Mouse (Mus musculus) kidney, adult 18-20 months (tissue): ENCODE data around the gene Txlna.

ENCODE experiments used
- DNase-seq: peaks from one replicate; pipeline ENCODE4 v3.0.0; 2021

Txlna gene

DNA sequence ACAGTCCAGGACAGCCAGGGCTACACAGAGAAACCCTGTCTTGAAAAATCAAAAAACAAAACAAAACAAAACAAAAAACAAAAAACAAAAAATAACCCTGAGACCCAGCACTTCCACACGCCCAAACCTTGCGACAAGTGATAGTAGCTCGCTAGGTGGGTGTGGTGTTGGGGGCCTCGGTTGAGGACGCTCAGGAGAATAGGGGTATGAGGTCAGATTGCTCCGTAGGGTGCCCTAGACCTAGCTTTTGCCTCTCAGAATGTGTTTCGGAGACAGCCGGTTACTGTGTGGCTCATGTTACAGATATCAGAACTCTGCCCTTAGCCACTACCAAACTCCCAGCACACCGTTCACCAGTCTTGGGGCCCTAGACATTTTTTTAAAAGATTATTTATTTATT is 55.1 kb downstream of the Txlna start:
- DNase-seq = no peak

DNA sequence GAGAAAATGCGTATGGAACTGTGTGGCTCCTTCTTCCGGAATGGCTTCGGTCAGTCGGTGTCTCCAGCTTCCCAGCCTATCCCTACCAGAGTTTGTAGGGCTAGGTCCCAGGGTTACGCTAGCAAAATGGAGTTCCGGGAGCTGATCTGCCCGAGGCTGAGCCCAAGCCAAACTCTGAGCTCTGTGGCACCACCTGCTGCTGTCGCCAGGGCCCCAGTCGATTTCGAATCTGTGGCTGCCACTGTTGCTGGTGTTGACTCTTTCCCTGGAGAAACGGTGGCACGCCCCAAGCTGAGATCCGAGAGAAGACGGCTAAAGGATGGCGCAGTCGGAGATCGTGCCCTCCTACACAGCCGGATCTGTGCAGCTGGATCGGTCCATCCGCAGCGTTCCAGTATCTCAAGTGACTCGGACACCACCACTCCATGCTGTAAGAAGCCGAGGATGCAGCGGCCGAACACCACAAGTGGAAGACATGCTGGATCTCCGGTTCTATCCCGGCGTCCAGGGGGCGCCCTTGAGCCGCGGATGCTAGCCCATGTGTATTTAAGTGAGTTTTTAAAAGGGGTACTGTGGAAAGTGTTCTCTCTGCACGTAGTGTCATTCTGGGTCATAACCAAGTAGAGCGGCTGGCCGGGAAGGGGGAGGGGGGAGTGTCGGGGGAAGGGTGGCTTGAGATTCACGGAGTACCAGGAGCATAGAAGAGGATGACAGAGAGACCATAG is 55.8 kb downstream of the Txlna start:
- DNase-seq = peak; percentile 95

DNA sequence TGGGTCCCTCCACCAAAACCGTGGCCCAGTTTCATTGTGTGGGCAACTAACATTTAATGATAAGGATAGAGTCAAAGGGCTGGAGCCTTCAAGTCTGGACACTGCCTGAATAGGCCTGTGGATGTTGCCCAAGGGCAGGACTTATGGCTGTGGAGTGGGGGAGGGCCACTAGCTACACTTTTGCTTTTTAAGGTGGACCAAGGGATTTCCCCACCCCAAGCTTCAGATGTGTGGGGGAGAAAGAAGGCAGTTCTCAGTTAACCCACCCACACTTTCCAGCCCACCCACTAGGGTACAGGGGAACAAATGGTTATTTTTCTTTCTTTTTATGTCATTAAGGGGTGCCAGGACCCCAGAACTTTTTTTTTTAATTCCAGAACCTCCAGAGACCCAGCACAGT is 56.5 kb downstream of the Txlna start:
- no peak for DNase-seq

DNA sequence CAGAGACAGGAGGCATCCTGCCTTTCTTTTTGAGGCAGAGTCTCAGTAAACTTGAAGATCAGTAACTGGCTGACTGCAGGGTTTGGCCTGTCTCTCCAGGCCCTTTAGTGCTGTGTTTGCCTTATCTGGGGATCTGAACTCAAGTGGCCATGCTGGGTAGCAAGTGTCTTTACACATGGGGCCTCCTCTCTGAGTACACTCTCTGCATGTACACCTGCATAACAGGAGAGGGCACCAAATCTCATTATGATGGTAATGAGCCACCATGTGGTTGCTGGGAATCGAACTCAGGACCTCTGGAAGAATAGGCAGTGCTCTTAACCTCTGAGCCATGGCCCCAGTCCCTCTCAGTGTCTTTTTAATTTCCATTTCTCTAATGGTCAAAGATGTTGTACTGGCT is 58.6 kb downstream of the Txlna start:
- DNase-seq = no peak

DNA sequence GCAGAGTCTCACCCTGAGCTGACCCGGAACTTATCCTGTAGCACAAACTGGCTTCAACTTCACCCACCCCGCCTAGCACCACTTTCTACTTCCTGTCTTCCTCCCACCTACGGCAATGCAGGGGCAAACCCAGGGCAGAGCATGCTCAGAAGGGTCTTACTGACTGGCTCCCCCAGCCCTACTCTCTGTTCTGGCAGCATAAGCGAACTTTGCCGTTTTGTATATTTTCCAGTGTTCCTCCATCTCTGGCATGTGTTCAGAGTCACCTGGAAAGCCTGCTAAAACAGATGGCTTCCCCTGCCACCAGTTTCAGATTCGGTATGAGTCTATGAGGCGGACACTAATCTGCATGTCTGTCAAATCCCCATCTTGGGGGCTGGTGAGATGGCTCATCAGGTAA is 60.5 kb downstream of the Txlna start:
- no peak for DNase-seq

DNA sequence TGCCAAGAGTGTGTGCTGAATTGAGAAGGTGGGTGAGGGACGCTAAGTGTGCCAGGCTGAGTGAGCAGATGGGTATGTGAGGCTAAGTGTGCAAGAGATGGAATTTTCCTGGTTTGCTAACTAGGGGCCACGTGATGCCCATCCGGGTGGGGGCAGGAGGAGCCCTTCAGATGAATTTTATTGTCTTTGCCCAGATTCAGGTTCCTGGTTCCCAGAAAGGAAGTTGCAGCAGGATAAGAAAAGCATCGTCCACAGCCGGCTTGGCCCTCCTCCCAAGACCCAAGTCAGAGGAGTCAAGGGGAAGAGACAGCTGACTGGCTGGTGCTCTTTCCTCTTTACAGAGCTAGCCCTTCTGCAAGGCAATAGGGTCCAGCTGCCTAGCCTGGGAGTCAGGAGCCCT is 62.4 kb downstream of the Txlna start, which contains the start of gene Fam167b:
Gene Fam167b, minus strand, starts transcription at position 84 of the 400 bp plus-strand sequence.
- DNase-seq = peak; percentile 63

DNA sequence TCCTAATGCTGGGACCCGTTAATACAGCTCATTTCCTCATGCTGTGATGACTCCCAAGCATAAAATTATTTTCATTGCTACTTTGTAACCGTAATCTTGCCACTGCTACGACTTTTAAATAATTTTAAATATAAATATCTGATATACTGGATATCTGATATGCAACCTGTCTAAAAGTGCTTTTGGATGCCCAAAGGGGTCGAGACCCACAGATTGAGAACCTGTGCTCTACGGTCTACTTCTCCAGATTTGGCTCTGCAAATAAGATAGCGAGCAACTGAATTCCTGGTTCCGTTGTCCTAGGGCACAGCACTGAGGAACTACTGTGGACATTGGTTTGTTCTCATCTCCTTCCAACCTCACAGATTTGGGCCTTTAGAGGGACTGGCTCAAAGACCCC is 63.2 kb downstream of the Txlna start:
- DNase-seq = no peak

DNA sequence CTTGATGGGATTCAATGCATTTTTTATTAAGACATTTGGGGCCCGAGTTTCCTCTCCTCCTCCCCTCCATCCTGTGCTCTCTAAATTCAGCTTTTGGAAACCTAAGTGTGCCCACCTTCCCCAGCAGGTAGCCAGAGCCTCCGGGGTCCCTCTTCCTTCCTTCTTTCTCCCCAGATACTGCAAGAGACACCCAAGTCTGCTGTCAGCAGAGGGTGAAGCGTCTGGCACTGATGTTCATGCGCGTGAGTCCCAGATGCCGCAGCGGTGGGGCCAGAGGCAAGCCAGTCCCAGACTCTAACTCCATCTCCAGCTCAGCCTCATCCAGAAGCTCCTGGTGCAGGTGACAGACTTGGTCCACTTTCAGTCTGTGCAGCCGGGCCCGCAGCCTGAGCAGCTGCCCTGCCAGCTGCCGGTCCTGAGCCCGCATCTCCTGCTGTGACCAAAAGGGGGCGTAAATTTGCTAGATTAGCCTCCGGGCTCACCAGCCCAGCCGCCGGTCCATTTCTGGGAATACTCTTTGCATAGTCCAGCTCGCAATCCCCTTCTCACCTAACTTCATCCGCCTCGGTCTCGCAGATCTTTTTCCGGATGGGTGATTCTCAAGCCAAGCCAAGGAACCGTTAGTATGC is 63.9 kb downstream of the Txlna start:
- peak; percentile 78 for DNase-seq
